Mouse (Mus musculus): ENCODE measurements around the gene Pappa2. TPM values are rescaled to one million over a fixed set of nuclear protein-coding genes. Genes with fewer than 3 reads are reported as not detected.

The Pappa2 gene
- 0.27 and 1.3 TPM in 2 replicates for polyA plus RNA-seq (2011; ENCODE audit: insufficient read depth, insufficient read length, low read depth, missing spikeins)

- H3K27me3 ChIP-seq (ENCODE audit: control insufficient read depth, insufficient read depth, low read length, poor library complexity, severe bottlenecking) = no peaks in the 10 kb centered on the region
- H3K27ac ChIP-seq (ENCODE audit: insufficient read depth, low read length) = no peak within 1 kb of the TSS
- no peak for TF ChIP-seq POLR2A (IDR thresholded peaks at IDR 0.05; ENCODE audit: insufficient read depth, low read length)
- no peak for TF ChIP-seq CTCF (IDR thresholded peaks at IDR 0.05; ENCODE audit: low read depth, low read length)
- TF ChIP-seq EP300 (IDR thresholded peaks at IDR 0.05; ENCODE audit: insufficient read depth, low read depth, low read length) = no peak
- H3K4me1 ChIP-seq (ENCODE audit: control insufficient read depth, insufficient read depth, low read length) = no peaks in the 10 kb centered on the region
- H3K9ac ChIP-seq (ENCODE audit: low read depth, poor library complexity, severe bottlenecking) = no peak within 1 kb of the TSS
- H3K9me3 ChIP-seq (replicated peaks; ENCODE audit: control insufficient read depth, insufficient read depth, low read length, poor library complexity, severe bottlenecking) = no peaks in the 10 kb centered on the region
- no peaks in the 10 kb centered on the region for H3K36me3 ChIP-seq (ENCODE audit: control insufficient read depth, insufficient read depth, low read length, poor library complexity, severe bottlenecking)
- H3K4me3 ChIP-seq (ENCODE audit: low read depth, low read length) = no peak within 1 kb of the TSS
Measured at GRCm38 (mm10) chr1:158980390-158980789, at the start of gene Pappa2. Gene Pappa2, minus strand, starts transcription at chr1:158980490.

GRCm38 (mm10) chr1:159029106-159029505 lies 48.8 kb upstream of the Pappa2 start:
- H3K9me3 ChIP-seq (replicated peaks; ENCODE audit: control insufficient read depth, insufficient read depth, low read length, poor library complexity, severe bottlenecking) = no peaks in the 10 kb centered on the region
- H3K36me3 ChIP-seq (ENCODE audit: control insufficient read depth, insufficient read depth, low read length, poor library complexity, severe bottlenecking) = no peaks in the 10 kb centered on the region
- H3K27me3 ChIP-seq (ENCODE audit: control insufficient read depth, insufficient read depth, low read length, poor library complexity, severe bottlenecking) = no peaks in the 10 kb centered on the region
- no peak for TF ChIP-seq EP300 (IDR thresholded peaks at IDR 0.05; ENCODE audit: insufficient read depth, low read depth, low read length)
- no peak for TF ChIP-seq POLR2A (IDR thresholded peaks at IDR 0.05; ENCODE audit: insufficient read depth, low read length)
- no peak for TF ChIP-seq CTCF (IDR thresholded peaks at IDR 0.05; ENCODE audit: low read depth, low read length)
- no peaks in the 10 kb centered on the region for H3K4me1 ChIP-seq (ENCODE audit: control insufficient read depth, insufficient read depth, low read length)
- H3K9ac ChIP-seq (ENCODE audit: low read depth, poor library complexity, severe bottlenecking) = no peak overlapping the region
- no peak overlapping the region for H3K4me3 ChIP-seq (ENCODE audit: low read depth, low read length)
- H3K27ac ChIP-seq (ENCODE audit: insufficient read depth, low read length) = no peak overlapping the region

GRCm38 (mm10) chr1:159014940-159015660 lies 34.8 kb upstream of the Pappa2 start:
- TF ChIP-seq CTCF (IDR thresholded peaks at IDR 0.05; ENCODE audit: low read depth, low read length) (no peak), EP300 (IDR thresholded peaks at IDR 0.05; ENCODE audit: insufficient read depth, low read depth, low read length) (no peak), POLR2A (IDR thresholded peaks at IDR 0.05; ENCODE audit: insufficient read depth, low read length) (no peak)
- H3K27me3 ChIP-seq (ENCODE audit: control insufficient read depth, insufficient read depth, low read length, poor library complexity, severe bottlenecking) = no peaks in the 10 kb centered on the region
- no peaks in the 10 kb centered on the region for H3K9me3 ChIP-seq (replicated peaks; ENCODE audit: control insufficient read depth, insufficient read depth, low read length, poor library complexity, severe bottlenecking)
- H3K36me3 ChIP-seq (ENCODE audit: control insufficient read depth, insufficient read depth, low read length, poor library complexity, severe bottlenecking) = no peaks in the 10 kb centered on the region
- H3K4me1 ChIP-seq (ENCODE audit: control insufficient read depth, insufficient read depth, low read length) = no peaks in the 10 kb centered on the region
- no peak overlapping the region for H3K9ac ChIP-seq (ENCODE audit: low read depth, poor library complexity, severe bottlenecking)
- no peak overlapping the region for H3K27ac ChIP-seq (ENCODE audit: insufficient read depth, low read length)
- H3K4me3 ChIP-seq (ENCODE audit: low read depth, low read length) = no peak overlapping the region

GRCm38 (mm10) chr1:158987042-158987441 lies 6.8 kb upstream of the Pappa2 start:
- H3K27me3 ChIP-seq (ENCODE audit: control insufficient read depth, insufficient read depth, low read length, poor library complexity, severe bottlenecking) = no peaks in the 10 kb centered on the region
- TF ChIP-seq EP300 (IDR thresholded peaks at IDR 0.05; ENCODE audit: insufficient read depth, low read depth, low read length) (no peak), POLR2A (IDR thresholded peaks at IDR 0.05; ENCODE audit: insufficient read depth, low read length) (no peak), CTCF (IDR thresholded peaks at IDR 0.05; ENCODE audit: low read depth, low read length) (no peak)
- H3K4me1 ChIP-seq (ENCODE audit: control insufficient read depth, insufficient read depth, low read length) = no peaks in the 10 kb centered on the region
- no peak overlapping the region for H3K9ac ChIP-seq (ENCODE audit: low read depth, poor library complexity, severe bottlenecking)
- no peak overlapping the region for H3K4me3 ChIP-seq (ENCODE audit: low read depth, low read length)
- no peaks in the 10 kb centered on the region for H3K36me3 ChIP-seq (ENCODE audit: control insufficient read depth, insufficient read depth, low read length, poor library complexity, severe bottlenecking)
- H3K9me3 ChIP-seq (replicated peaks; ENCODE audit: control insufficient read depth, insufficient read depth, low read length, poor library complexity, severe bottlenecking) = no peaks in the 10 kb centered on the region
- no peak overlapping the region for H3K27ac ChIP-seq (ENCODE audit: insufficient read depth, low read length)

- TF ChIP-seq EP300 (IDR thresholded peaks at IDR 0.05; ENCODE audit: insufficient read depth, low read depth, low read length) (no peak), CTCF (IDR thresholded peaks at IDR 0.05; ENCODE audit: low read depth, low read length) (no peak), POLR2A (IDR thresholded peaks at IDR 0.05; ENCODE audit: insufficient read depth, low read length) (no peak)
- no peak overlapping the region for H3K27ac ChIP-seq (ENCODE audit: insufficient read depth, low read length)
- no peaks in the 10 kb centered on the region for H3K9me3 ChIP-seq (replicated peaks; ENCODE audit: control insufficient read depth, insufficient read depth, low read length, poor library complexity, severe bottlenecking)
- H3K4me1 ChIP-seq (ENCODE audit: control insufficient read depth, insufficient read depth, low read length) = no peaks in the 10 kb centered on the region
- H3K4me3 ChIP-seq (ENCODE audit: low read depth, low read length) = no peak overlapping the region
- no peak overlapping the region for H3K9ac ChIP-seq (ENCODE audit: low read depth, poor library complexity, severe bottlenecking)
- H3K27me3 ChIP-seq (ENCODE audit: control insufficient read depth, insufficient read depth, low read length, poor library complexity, severe bottlenecking) = no peaks in the 10 kb centered on the region
- H3K36me3 ChIP-seq (ENCODE audit: control insufficient read depth, insufficient read depth, low read length, poor library complexity, severe bottlenecking) = no peaks in the 10 kb centered on the region
Measured at GRCm38 (mm10) chr1:158962340-158962739, 17.9 kb downstream of the Pappa2 start.

GRCm38 (mm10) chr1:158960984-158961383 lies 19.3 kb downstream of the Pappa2 start:
- Histone ChIP-seq H3K9ac (ENCODE audit: low read depth, poor library complexity, severe bottlenecking) (no peak overlapping the region), H3K27me3 (ENCODE audit: control insufficient read depth, insufficient read depth, low read length, poor library complexity, severe bottlenecking) (no peaks in the 10 kb centered on the region), H3K4me1 (ENCODE audit: control insufficient read depth, insufficient read depth, low read length) (no peaks in the 10 kb centered on the region), H3K36me3 (ENCODE audit: control insufficient read depth, insufficient read depth, low read length, poor library complexity, severe bottlenecking) (no peaks in the 10 kb centered on the region), H3K9me3 (replicated peaks; ENCODE audit: control insufficient read depth, insufficient read depth, low read length, poor library complexity, severe bottlenecking) (no peaks in the 10 kb centered on the region), H3K4me3 (ENCODE audit: low read depth, low read length) (no peak overlapping the region), H3K27ac (ENCODE audit: insufficient read depth, low read length) (no peak overlapping the region)
- TF ChIP-seq EP300 (IDR thresholded peaks at IDR 0.05; ENCODE audit: insufficient read depth, low read depth, low read length) (no peak), CTCF (IDR thresholded peaks at IDR 0.05; ENCODE audit: low read depth, low read length) (no peak), POLR2A (IDR thresholded peaks at IDR 0.05; ENCODE audit: insufficient read depth, low read length) (no peak)
